Mouse (Mus musculus) testis, postnatal 10 days (tissue): Measurements from ENCODE around the gene Olfr891.
"Not testable (repeated sequence)": the region's sequence is repeated elsewhere in the genome, so short reads cannot be mapped to it uniquely, and the experiment has no call there.

Source experiments
- DNase-seq: peaks from one replicate; pipeline ENCODE4 v3.0.0; 2021; ENCODE audit warnings: low spot score

Gene Olfr891

GRCm38 (mm10) chr9:38180721-38181120 is at the start of gene Olfr891:
Gene Olfr891, minus strand, starts transcription at chr9:38180821.
- DNase-seq, result no peak

DNA sequence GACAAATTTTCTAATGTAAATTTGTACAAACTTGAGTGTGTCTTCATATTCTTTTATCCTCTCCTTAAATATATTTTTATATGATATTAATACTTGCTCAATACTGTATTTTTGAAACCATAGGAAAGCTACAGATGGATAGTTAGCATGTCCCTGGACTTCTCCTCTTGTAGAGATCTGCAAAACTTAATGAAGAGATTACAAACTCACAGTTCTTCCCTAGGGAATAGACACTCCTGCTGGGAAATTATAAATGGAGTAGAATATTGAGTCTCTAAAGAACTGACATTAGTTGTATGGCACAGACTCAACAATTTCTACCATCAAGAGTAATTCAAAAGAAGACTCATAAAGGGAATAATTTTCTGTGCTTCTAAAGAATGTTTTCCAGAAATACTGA is 37.1 kb upstream of the Olfr891 start, which contains the start of gene Olfr894:
Gene Olfr894, plus strand, starts transcription at position 301 of the 400 bp plus-strand sequence.
- no peak for DNase-seq

DNA sequence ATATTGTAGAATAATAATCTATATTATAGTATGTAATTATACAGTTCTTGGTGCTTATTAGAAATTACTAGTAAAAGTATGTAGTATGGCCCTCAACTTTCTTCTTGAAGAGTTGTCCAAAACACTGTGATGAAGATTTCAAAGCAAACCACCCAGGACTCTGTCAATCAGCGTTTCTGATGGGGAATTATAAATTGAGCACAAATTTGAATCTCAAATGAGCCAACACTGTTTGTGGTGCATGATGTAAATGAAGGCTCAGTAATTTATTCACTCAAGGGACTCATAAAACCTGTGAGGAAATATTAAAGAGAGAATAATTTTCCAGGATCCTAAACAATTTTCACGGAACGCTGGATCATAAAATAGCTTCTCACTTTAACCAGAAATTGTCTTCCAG is 27.4 kb upstream of the Olfr891 start, which contains the start of gene Olfr893:
Gene Olfr893, plus strand, starts transcription at position 301 of the 400 bp plus-strand sequence.
- no peak for DNase-seq

GRCm38 (mm10) chr9:38168341-38168740 is 12.3 kb downstream of the Olfr891 start:
- DNase-seq, result not testable (repeated sequence)

DNA sequence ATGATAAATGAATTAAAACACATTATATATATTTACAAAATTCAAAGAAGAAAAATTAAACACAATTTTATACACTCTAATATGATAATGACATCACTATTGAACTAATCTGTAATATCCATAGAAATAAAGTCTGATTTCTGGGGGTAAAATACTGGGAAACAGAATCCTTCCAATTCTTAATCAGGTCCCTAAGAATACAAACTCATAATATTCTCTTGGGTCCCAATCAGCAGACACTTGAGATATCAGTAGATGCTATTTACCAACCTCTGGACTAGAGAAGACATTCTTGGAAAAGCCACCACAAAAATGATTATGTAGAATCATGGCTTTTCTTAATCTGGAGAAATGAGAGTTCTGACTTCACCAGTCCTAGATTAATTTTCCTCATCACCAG is 38.4 kb downstream of the Olfr891 start, which contains the start of gene Olfr890:
Gene Olfr890, plus strand, starts transcription at position 301 of the 400 bp plus-strand sequence.
- no peak for DNase-seq
